Mouse (Mus musculus) heart, adult 18-20 months (tissue): ENCODE results near the gene Gm28539. TPM values are rescaled to one million over a fixed set of nuclear protein-coding genes. Genes with fewer than 3 reads are reported as not detected.

Experiments
- DNase-seq, 2 experiments: peaks; one replicate each; pipeline ENCODE4 v3.0.0; 2021 to 2022; ENCODE audit warnings: mixed read lengths in 1 of 2
- long read RNA-seq, 2 experiments: library from polyadenylated mRNA; stranded (forward); transcript quantifications; one replicate each; pipeline ENCODE4 v2.0.0; 2021
- total RNA-seq, 2 experiments: library from RNA; stranded (reverse); gene quantifications; 2 replicates each; pipeline ENCODE4 v1.2.3; 2021

The Gm28539 gene
- total RNA-seq: 1 to 10 TPM in 1 of 2 experiments, not detected in 1; 1.9 TPM
- long read RNA-seq, experiment 1, partial matches to known transcripts: 0 of 3 reads
- long read RNA-seq, experiment 1, other reads (novel, unspliced or antisense): 3 of 3 reads
- long read RNA-seq, experiment 2, partial matches to known transcripts: 0 of 4 reads
- long read RNA-seq, experiment 2, other reads (novel, unspliced or antisense): 4 of 4 reads

GRCm38 (mm10) chr16:18836468-18837208 is at the start of gene Gm28539, which contains the start of gene 2510002D24Rik:
Gm28539 (plus strand) TSS chr16:18836584.
2510002D24Rik (plus strand) TSS chr16:18836578.
- DNase-seq: peak; percentile 96 to 97

DNA sequence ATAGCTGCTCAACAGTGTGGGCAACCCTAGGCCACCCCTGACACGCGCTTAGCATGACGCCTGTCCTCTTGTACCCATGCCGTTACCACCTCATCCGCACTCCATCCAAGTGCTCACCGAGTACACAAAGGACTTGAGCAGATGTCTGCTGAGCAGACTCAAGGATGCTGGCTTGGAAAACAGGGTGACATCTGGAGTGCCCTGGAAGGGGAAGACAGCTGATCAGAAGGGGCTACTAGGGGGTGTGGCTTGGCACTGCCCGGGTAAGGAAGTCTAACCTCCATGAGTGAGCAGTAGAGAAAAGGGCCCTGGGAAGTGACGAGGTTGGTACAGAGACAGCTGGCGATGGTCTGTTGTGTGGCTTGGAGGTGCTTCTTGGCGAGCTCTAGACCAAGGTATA is 49.7 kb upstream of the Gm28539 start:
- DNase-seq: no peak

DNA sequence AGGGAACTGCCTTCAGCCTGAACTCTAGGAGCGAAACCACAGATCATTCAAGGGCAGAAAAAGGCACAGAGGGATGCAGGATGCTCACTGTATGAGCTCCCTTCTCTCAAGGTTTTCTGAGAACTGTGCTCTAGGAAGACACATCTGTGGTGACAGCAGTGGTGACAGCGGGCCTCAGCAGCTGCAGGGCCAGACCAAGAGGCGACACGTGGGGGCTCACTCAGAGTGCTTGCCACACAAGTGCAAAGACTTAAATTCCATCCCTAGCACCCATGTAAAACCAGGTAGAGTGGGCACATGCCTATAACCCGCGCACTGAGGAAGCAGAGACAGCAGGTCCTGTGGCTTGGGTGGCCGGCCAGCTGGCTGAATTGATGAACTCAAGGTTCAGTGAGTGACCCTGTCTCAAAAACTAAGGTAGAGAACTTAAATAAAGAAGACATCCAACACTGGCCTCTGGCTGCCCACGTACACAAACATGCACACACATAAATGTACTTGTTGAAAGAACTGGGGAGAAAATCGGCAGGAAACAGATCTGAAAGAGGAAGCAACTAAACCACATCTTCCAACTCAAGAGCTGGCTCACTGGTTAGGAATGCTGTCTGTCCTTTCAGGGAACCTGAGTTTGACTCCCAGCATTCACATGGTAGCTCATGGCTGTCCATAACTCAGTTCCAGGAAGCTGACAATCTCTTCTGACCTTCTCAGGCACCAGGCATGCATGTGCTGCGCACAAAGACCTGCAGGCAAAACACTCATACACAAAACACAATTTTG is 47.6 kb upstream of the Gm28539 start:
- DNase-seq: peak in 1 of 2 experiments; percentile 6

DNA sequence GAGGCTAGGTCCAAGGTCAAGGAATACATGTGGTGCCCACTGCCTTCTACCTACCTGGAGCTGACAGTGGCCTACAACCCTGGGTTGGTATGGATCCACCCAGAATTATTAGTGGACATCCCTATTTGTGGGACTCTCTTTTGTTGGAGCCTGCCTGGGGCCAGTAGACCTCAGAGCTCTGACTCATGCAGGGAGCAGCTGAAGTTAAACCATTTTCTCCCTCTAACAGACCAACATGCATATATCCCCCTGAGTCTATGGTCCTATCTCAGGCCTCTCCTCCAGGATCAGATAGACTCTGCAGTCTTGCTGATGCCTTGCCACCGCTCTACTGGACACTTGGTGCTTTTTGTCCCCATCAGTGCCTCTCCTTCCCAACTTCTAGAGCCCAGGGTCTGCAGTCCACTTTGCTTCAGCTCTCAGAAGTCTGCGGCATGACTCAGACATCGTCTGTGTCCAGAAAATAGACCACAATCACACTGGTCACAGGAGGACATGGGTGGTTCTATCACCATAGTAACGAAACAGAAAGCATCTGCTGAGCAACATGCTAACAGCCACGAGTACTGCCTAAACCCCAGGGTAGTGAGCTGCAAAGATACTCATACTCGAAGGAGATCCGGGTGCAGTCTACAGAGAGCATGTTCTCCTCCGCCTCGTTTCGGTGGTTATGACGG is 41.0 kb upstream of the Gm28539 start:
- DNase-seq: peak in 1 of 2 experiments; percentile 8

DNA sequence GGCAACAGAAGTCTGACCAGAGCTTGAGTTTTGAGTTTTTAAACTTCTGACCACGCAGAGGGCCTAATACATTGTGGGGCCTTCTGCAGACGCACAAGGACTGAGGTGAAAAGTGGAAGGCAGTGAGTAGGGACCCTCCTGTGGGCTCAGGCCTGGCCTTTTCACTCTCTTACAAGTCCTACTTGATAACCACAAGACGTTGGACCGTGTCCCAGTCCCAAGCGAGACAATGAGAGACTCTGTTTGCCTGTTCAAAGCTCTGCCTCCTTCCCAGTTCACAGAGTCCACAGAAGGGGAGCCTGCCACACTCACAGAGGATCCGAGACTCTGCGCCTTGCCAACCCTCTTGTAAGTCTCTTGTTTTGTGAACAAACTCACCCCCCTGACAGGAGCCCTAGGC is 39.7 kb upstream of the Gm28539 start:
- DNase-seq: no peak

- no peak for DNase-seq
Measured at GRCm38 (mm10) chr16:18798151-18798550, 38.2 kb upstream of the Gm28539 start.

- peak; percentile 39 to 70 for DNase-seq
Measured at GRCm38 (mm10) chr16:18798841-18799240, 37.5 kb upstream of the Gm28539 start.

DNA sequence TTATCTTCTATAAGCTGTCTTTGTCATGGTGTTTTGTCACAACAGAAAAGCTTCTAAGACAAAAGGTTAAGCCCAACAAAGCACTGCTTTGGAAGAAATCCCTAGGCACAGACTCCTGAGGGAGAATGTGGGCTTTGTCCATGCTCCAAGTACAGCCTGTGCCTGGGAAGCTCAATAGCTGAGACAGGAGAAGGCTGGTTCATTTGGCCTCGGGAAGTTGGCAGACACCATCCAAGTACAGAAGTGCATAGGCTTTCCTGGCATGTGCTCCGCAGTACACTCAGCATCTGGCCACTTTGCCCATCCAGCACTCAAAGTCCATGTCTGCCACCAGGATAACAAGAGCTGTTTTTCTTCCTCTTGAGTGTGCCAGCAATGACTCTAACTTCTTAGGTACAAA is 30.6 kb upstream of the Gm28539 start:
- peak in 1 of 2 experiments; percentile 12 for DNase-seq

DNA sequence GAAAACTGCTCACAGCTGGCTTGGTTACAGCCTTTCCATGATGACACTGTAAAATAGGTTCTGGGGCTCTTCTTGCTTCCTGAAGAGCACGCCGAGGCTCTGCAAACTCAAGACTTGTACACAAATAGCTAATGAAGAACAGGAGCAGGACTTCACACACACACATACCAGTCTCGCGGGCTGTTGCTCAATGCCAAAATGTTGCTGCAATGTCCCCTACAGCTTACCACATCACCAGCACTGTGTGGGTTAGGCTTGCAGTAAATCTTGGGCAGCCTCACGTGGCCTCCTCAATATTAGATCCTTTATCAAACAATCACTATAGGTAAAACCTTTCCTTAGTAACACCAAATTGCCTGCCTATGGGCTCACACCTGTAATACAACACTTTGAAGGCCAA is 27.4 kb upstream of the Gm28539 start:
- DNase-seq: no peak

GRCm38 (mm10) chr16:18811032-18811431 is 25.4 kb upstream of the Gm28539 start:
- peak in 1 of 2 experiments; percentile 6 for DNase-seq

GRCm38 (mm10) chr16:18811468-18812384 is 24.7 kb upstream of the Gm28539 start, which contains the start of the genes Ufd1 and Cdc45:
Ufd1 (plus strand) TSS chr16:18811779.
Cdc45 (minus strand) TSS chr16:18811987.
- DNase-seq: peak; percentile 94 to 96

- no peak for DNase-seq
Measured at GRCm38 (mm10) chr16:18812385-18812910, 23.9 kb upstream of the Gm28539 start.

DNA sequence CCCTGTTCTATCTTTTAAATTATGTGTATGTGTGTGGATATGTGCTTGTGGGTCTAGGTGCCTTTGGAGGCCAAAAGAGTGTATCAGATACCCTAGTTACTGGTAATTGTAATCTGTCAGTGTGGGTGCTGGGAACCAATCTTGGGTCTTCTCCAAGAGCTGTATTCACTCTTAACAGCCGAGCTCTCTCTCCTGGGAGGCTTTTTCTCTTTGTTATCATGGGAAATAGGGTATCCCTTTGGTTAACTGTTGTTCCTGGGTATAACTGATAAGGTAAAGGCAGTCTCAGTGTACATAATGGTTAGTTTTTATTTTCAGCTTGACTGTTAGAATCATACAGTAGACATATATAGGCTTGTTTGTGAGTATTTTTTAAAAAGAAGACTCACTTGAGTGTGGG is 14.0 kb upstream of the Gm28539 start:
- DNase-seq: no peak

GRCm38 (mm10) chr16:18822925-18823324 is 13.5 kb upstream of the Gm28539 start:
- DNase-seq: no peak

GRCm38 (mm10) chr16:18828630-18829029 is 7.8 kb upstream of the Gm28539 start:
- no peak for DNase-seq

DNA sequence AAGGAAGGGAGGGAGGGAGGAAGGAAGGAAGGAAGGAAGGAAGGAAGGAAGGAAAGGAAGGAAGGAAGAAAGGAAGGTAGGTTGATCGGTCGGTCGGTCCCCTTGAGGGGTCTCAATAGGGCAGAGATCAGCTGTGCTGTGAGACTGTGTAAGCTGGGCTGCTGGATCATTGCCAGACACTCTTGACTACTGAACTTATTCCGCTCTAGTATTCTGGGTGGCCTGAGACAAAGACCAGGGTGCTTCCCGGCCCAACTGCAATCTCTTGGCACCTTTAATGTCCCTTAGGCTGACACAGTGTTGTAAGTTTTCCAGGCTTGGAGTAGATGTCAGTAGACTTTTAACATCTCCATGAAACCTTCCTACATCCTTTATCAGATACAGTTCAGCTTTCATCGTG is 7.3 kb upstream of the Gm28539 start:
- no peak for DNase-seq

- no peak for DNase-seq
Measured at GRCm38 (mm10) chr16:18833486-18833885, 2.9 kb upstream of the Gm28539 start.

GRCm38 (mm10) chr16:18836073-18836467 is 314 bp upstream of the Gm28539 start:
- DNase-seq: no peak

GRCm38 (mm10) chr16:18838346-18838745 is 2.0 kb downstream of the Gm28539 start:
- DNase-seq: peak; percentile 23 to 50

DNA sequence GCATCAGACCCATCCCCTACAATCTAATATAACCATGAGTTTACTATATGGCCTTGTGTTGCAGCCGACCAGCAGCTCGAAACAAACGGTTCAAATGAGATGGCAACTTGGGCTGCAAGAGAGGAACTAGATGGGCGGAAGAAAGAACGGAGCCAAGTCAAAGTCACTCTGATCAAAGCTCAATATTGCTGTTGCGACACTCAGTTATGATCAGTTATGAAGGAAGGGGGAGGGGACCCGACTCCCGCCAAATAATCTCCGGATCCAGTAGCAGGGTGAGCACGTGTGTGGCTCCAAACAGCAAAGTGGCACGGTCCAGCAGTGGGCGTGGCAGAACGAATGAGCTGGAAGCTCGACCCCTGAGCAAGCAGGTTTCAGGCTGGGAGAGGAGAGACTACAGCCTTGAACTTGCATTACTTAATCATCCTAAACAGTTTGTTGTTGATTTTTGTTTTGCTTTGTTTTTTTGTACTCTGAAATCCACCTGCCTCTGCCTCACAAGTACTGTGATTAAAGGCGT is 10.0 kb downstream of the Gm28539 start:
- DNase-seq: no peak
